Mouse (Mus musculus) midbrain, embryonic 15.5 days (tissue): Measurements from ENCODE around the gene Acp6. TPM values are rescaled to one million over a fixed set of nuclear protein-coding genes. Genes with fewer than 3 reads are reported as not detected.

ENCODE experiments used
- ATAC-seq: fragments of 200-750 bp; cut with Nextera tagmentation; replicated peaks from 2 replicates; pipeline ENCODE4 v1.8.0; 2017; ENCODE audit warnings: moderate TSS enrichment
- H3K27ac ChIP-seq: fragments of 300-500 bp; sonication (generic); 2 replicates; pipeline ENCODE4 v1.5.1; 2015; ENCODE audit warnings: mild to moderate bottlenecking, inconsistent platforms
- H3K27me3 ChIP-seq: fragments of 300-500 bp; sonication (generic); replicated peaks from 2 replicates; pipeline ENCODE4 v1.6.1; 2015; ENCODE audit warnings: inconsistent platforms
- H3K36me3 ChIP-seq: fragments of 300-500 bp; sonication (generic); replicated peaks from 2 replicates; pipeline ENCODE4 v1.6.1; 2015; ENCODE audit warnings: inconsistent platforms
- H3K4me1 ChIP-seq: fragments of 300-500 bp; sonication (generic); 2 replicates; pipeline ENCODE4 v1.6.1; 2015; ENCODE audit warnings: inconsistent platforms
- H3K4me2 ChIP-seq: fragments of 300-500 bp; sonication (generic); 2 replicates; pipeline ENCODE4 v1.6.1; 2015; ENCODE audit warnings: inconsistent platforms, mild to moderate bottlenecking, moderate library complexity
- H3K4me3 ChIP-seq: fragments of 300-500 bp; sonication (generic); 2 replicates; pipeline ENCODE4 v1.5.1; 2015; ENCODE audit warnings: mild to moderate bottlenecking, inconsistent platforms
- H3K9ac ChIP-seq: fragments of 300-500 bp; sonication (generic); 2 replicates; pipeline ENCODE4 v1.6.1; 2015; ENCODE audit warnings: mild to moderate bottlenecking, inconsistent platforms
- H3K9me3 ChIP-seq: fragments of 300-500 bp; sonication (generic); 2 replicates; pipeline ENCODE4 v1.6.1; 2016; ENCODE audit warnings: inconsistent platforms
- WGBS: fragments of 180-500 bp; shearing (Covaris S2); methylation state at CpG from one replicate; pipeline ENCODE4 v1.1.7; 2015; ENCODE audit warnings: mixed read lengths; 5-methylcytosine and 5-hydroxymethylcytosine counted together
- polyA plus RNA-seq: library from polyadenylated mRNA; unstranded; fragments of >200 nt; fragmentation: Nextera tagmentation; extraction: Ambion mirVana; gene quantifications from 2 replicates; pipeline ENCODE4 v1.2.1, GENCODE M21; 2015

The Acp6 gene
- polyA plus RNA-seq, 1 experiment from 2014 or later: 22.4 TPM

GRCm38 (mm10) chr3:97160908-97161307, 2.3 kb downstream of the Acp6 start:
- H3K27ac ChIP-seq: no peak overlapping the region
- H3K27me3 ChIP-seq: no peaks in the 10 kb centered on the region
- H3K9ac ChIP-seq: no peak overlapping the region
- 61% methylated on average over 10 of the region's 10 CpGs for WGBS
- peaks cover 13% of the 10 kb centered on the region for H3K4me1 ChIP-seq
- ATAC-seq: no peak
- no peak overlapping the region for H3K4me3 ChIP-seq
- H3K9me3 ChIP-seq: no peaks in the 10 kb centered on the region
- H3K36me3 ChIP-seq: no peaks in the 10 kb centered on the region
- no peak overlapping the region for H3K4me2 ChIP-seq

- Histone ChIP-seq H3K27me3 (no peaks in the 10 kb centered on the region), H3K27ac (no peak overlapping the region), H3K4me1 (peaks cover 13% of the 10 kb centered on the region), H3K4me2 (no peak overlapping the region), H3K4me3 (no peak overlapping the region), H3K36me3 (no peaks in the 10 kb centered on the region), H3K9ac (no peak overlapping the region), H3K9me3 (no peaks in the 10 kb centered on the region)
- 57% methylated on average over 4 of the region's 4 CpGs for WGBS
- ATAC-seq: no peak
Measured at GRCm38 (mm10) chr3:97161773-97162172, 3.2 kb downstream of the Acp6 start.

GRCm38 (mm10) chr3:97164477-97164876, 5.9 kb downstream of the Acp6 start:
- Histone ChIP-seq H3K27me3 (no peaks in the 10 kb centered on the region), H3K9me3 (no peaks in the 10 kb centered on the region), H3K27ac (no peak overlapping the region), H3K4me1 (peaks cover 7% of the 10 kb centered on the region), H3K36me3 (no peaks in the 10 kb centered on the region), H3K9ac (no peak overlapping the region), H3K4me2 (no peak overlapping the region), H3K4me3 (no peak overlapping the region)
- 86% methylated on average over 4 of the region's 4 CpGs for WGBS
- ATAC-seq: no peak

- H3K27ac ChIP-seq: no peak overlapping the region
- 78% methylated on average over 4 of the region's 4 CpGs for WGBS
- H3K9ac ChIP-seq: no peak overlapping the region
- no peaks in the 10 kb centered on the region for H3K36me3 ChIP-seq
- H3K27me3 ChIP-seq: no peaks in the 10 kb centered on the region
- no peak overlapping the region for H3K4me2 ChIP-seq
- no peak overlapping the region for H3K4me3 ChIP-seq
- H3K9me3 ChIP-seq: no peaks in the 10 kb centered on the region
- ATAC-seq: no peak
- H3K4me1 ChIP-seq: no peaks in the 10 kb centered on the region
Measured at GRCm38 (mm10) chr3:97167126-97167525, 8.5 kb downstream of the Acp6 start.

GRCm38 (mm10) chr3:97171531-97171930, 13.0 kb downstream of the Acp6 start:
- no peaks in the 10 kb centered on the region for H3K4me1 ChIP-seq
- H3K4me3 ChIP-seq: no peak overlapping the region
- no peaks in the 10 kb centered on the region for H3K9me3 ChIP-seq
- no peak overlapping the region for H3K27ac ChIP-seq
- H3K27me3 ChIP-seq: no peaks in the 10 kb centered on the region
- 83% methylated on average over 6 of the region's 6 CpGs for WGBS
- ATAC-seq: no peak
- H3K4me2 ChIP-seq: no peak overlapping the region
- H3K36me3 ChIP-seq: no peaks in the 10 kb centered on the region
- no peak overlapping the region for H3K9ac ChIP-seq

- H3K4me2 ChIP-seq: no peak overlapping the region
- H3K9ac ChIP-seq: no peak overlapping the region
- H3K4me3 ChIP-seq: no peak overlapping the region
- no peaks in the 10 kb centered on the region for H3K27me3 ChIP-seq
- ATAC-seq: no peak
- no peaks in the 10 kb centered on the region for H3K36me3 ChIP-seq
- no peaks in the 10 kb centered on the region for H3K4me1 ChIP-seq
- no peaks in the 10 kb centered on the region for H3K9me3 ChIP-seq
- 66% methylated on average over 9 of the region's 9 CpGs for WGBS
- H3K27ac ChIP-seq: no peak overlapping the region
Measured at GRCm38 (mm10) chr3:97172231-97172630, 13.7 kb downstream of the Acp6 start.

GRCm38 (mm10) chr3:97172632-97173031, 14.1 kb downstream of the Acp6 start:
- no peaks in the 10 kb centered on the region for H3K4me1 ChIP-seq
- no peak overlapping the region for H3K27ac ChIP-seq
- 87% methylated on average over 5 of the region's 5 CpGs for WGBS
- no peaks in the 10 kb centered on the region for H3K9me3 ChIP-seq
- H3K4me3 ChIP-seq: no peak overlapping the region
- no peak for ATAC-seq
- H3K36me3 ChIP-seq: no peaks in the 10 kb centered on the region
- H3K27me3 ChIP-seq: no peaks in the 10 kb centered on the region
- no peak overlapping the region for H3K4me2 ChIP-seq
- no peak overlapping the region for H3K9ac ChIP-seq

- WGBS: 82% methylated on average over 6 of the region's 6 CpGs
- H3K4me2 ChIP-seq: no peak overlapping the region
- H3K9me3 ChIP-seq: no peaks in the 10 kb centered on the region
- ATAC-seq: no peak
- H3K27ac ChIP-seq: no peak overlapping the region
- H3K4me3 ChIP-seq: no peak overlapping the region
- H3K36me3 ChIP-seq: no peaks in the 10 kb centered on the region
- no peaks in the 10 kb centered on the region for H3K27me3 ChIP-seq
- H3K9ac ChIP-seq: no peak overlapping the region
- H3K4me1 ChIP-seq: peaks cover 6% of the 10 kb centered on the region; the same call in 1 of the 2 replicates
Measured at GRCm38 (mm10) chr3:97178885-97179284, 20.3 kb downstream of the Acp6 start.

- Histone ChIP-seq H3K9ac (no peak overlapping the region; the same call in 1 of the 2 replicates), H3K4me2 (no peak overlapping the region), H3K27me3 (no peaks in the 10 kb centered on the region), H3K4me3 (no peak overlapping the region), H3K27ac (peak overlapping the region; percentile 32; the same call in 1 of the 2 replicates), H3K36me3 (no peaks in the 10 kb centered on the region), H3K9me3 (no peaks in the 10 kb centered on the region), H3K4me1 (peaks cover 6% of the 10 kb centered on the region; the same call in 1 of the 2 replicates)
- 45% methylated on average over 6 of the region's 6 CpGs for WGBS
- ATAC-seq: no peak
Measured at GRCm38 (mm10) chr3:97180527-97180926, 21.9 kb downstream of the Acp6 start.

- Histone ChIP-seq H3K4me1 (peaks cover 6% of the 10 kb centered on the region; the same call in 1 of the 2 replicates), H3K9ac (no peak overlapping the region), H3K36me3 (no peaks in the 10 kb centered on the region), H3K4me3 (no peak overlapping the region), H3K27ac (no peak overlapping the region), H3K9me3 (no peaks in the 10 kb centered on the region), H3K4me2 (no peak overlapping the region), H3K27me3 (no peaks in the 10 kb centered on the region)
- WGBS: 41% methylated on average over 3 of the region's 3 CpGs
- no peak for ATAC-seq
Measured at GRCm38 (mm10) chr3:97183810-97184209, 25.2 kb downstream of the Acp6 start.

GRCm38 (mm10) chr3:97185098-97185860, 26.7 kb downstream of the Acp6 start:
- Histone ChIP-seq H3K27me3 (no peaks in the 10 kb centered on the region), H3K4me3 (no peak overlapping the region), H3K4me2 (no peak overlapping the region), H3K36me3 (no peaks in the 10 kb centered on the region), H3K27ac (no peak overlapping the region), H3K9ac (no peak overlapping the region), H3K9me3 (no peaks in the 10 kb centered on the region), H3K4me1 (peaks cover 3% of the 10 kb centered on the region; the same call in 1 of the 2 replicates)
- 0 out of 2 replicates have a peak, but pooled peaks have one; percentile 52 for ATAC-seq
- 44% methylated on average over 10 of the region's 10 CpGs for WGBS

GRCm38 (mm10) chr3:97196571-97196970, 38.0 kb downstream of the Acp6 start:
- Histone ChIP-seq H3K9ac (no peak overlapping the region), H3K36me3 (no peaks in the 10 kb centered on the region), H3K4me1 (peaks cover 5% of the 10 kb centered on the region; the same call in 1 of the 2 replicates), H3K9me3 (no peaks in the 10 kb centered on the region), H3K27me3 (no peaks in the 10 kb centered on the region), H3K27ac (no peak overlapping the region), H3K4me2 (no peak overlapping the region), H3K4me3 (no peak overlapping the region)
- no peak for ATAC-seq
- WGBS: 89% methylated on average over 8 of the region's 8 CpGs

GRCm38 (mm10) chr3:97199261-97199660, 40.7 kb downstream of the Acp6 start:
- peaks cover 8% of the 10 kb centered on the region; the same call in 1 of the 2 replicates for H3K4me1 ChIP-seq
- H3K9ac ChIP-seq: no peak overlapping the region
- 19% methylated on average over 4 of the region's 4 CpGs for WGBS
- H3K4me3 ChIP-seq: no peak overlapping the region
- 0 out of 2 replicates have a peak, but pooled peaks cover 2% of the 10 kb centered on the region for H3K36me3 ChIP-seq
- no peak overlapping the region for H3K27ac ChIP-seq
- H3K27me3 ChIP-seq: no peaks in the 10 kb centered on the region
- H3K9me3 ChIP-seq: no peaks in the 10 kb centered on the region
- no peak for ATAC-seq
- no peak overlapping the region for H3K4me2 ChIP-seq
